Mouse (Mus musculus): Measurements from ENCODE around the gene Cd163l1.
A peak's percentile ranks its signal among the peaks of the same experiment; 100 is the strongest.

Gene Cd163l1

DNA sequence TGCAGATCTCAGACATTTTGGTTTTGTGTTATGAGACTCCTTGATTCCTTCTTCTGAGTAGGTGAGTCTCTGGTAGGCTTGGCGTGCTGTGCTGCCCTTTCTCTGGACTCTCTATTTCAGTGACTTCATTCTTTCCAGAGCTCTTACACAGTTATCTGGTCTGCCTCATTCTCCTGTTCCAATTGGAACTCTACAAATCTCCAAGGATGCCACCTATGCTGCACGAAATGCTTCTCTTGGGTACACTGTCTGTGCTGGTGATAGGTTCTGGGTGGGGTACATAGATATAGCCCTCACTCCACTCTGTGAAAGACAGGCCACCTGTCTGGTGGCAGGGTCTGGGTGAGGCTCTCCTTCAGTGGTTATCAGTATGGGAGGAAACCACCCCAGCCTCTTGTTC lies at the start of gene Cd163l1:
Gene Cd163l1, plus strand, starts transcription at position 301 of the 400 bp plus-strand sequence.
- DNase-seq (ENCODE audit: low spot score): no peak

DNA sequence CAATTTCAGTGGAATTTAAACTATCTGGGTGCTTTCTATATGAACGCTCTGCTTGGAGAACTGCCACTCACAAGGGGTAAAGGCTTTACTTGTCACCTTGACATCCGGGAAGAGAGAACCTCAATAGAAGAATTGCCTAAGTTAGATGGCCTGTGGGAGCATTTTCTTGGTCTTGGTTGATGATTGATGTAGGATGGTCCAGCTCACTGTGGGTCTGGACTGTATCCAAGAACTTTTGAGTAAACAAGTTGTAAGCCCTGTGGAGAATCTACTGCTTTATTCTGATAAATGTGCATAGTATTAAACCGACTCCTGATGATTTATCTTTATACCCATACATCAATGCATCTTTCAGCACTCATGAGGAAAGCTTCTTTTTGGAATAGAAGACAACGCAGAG lies 48.7 kb upstream of the Cd163l1 start:
- DNase-seq (ENCODE audit: low spot score): no peak

DNA sequence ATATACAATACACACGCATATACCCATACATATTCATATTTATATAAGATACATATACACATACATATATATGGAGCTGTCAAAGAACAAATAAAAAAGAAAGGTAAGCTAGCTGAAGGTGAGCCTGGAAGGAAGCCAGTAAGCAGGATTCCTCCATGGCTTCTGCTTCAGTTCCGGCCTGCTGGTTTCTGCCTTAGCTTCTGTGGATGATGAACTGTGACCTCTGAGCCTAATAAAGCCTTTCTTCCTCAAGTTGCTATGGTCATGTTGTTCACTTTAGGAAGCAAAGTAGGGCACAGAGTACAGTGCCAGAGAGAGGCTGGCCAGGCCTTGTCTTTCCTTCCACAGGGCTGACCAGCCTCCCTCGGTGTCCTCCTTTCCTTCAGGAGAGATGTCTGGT lies 47.2 kb upstream of the Cd163l1 start:
- DNase-seq (ENCODE audit: low spot score): no peak

DNA sequence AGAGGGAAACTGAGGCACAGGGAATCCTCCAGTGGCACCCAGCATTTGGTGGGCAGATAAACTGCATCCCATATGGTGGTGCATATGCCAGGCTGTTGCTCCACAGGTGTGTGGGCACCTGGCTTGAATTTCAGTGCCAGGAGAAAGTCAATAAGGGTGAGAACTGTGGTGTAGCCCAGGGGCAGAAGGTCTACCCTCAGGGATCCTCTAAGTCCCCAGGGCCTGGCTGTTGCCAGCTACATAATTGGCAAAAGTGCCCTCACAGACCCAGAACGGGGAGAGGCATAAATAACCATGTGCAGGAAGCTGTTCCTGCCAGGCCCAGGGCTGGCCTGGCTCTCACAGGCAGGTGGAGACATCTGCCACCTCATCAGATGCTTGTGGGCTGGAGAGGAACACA lies 45.1 kb upstream of the Cd163l1 start, which contains the start of gene Olfr523:
Gene Olfr523, plus strand, starts transcription at position 282 of the 400 bp plus-strand sequence.
- no peak for DNase-seq (ENCODE audit: low spot score)

DNA sequence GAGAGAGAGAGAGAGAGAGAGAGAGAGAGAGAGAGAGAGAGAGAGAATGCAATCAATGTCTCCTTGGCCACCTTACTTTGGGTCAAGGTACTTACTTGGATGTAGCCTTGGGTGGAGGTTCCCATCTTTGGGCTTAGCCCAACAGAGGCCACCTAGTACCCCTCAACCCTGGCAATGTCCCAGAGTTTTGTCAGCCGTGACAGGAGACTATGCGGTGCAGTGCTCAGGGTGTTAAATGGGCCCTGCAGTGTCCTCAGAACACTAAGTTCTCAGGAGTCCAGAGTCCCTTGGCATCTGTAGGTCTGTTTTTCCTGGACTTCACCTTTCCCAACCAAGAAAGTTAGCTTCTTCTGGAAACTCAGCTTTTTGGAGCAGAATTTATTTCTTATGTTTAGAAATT lies 38.9 kb upstream of the Cd163l1 start:
- DNase-seq (ENCODE audit: low spot score): no peak

DNA sequence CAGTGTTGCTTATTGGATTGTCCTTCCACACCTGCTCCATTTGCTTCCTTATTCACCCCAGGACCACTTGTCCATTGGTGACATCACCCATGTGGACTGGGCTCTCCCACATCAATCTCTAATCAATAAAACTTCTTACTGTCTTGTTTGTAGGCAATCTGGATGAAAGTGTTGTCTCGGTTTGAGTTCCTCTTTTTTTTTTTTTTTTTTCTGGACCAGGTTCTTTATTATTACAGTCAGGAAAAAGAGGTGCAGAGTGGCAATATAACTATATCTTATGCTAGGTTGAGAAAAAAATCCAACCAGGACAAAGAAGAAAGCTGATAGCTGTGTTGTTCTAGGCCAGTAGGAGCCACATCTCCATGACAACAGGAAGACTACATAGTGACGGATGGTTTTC lies 37.4 kb upstream of the Cd163l1 start:
- DNase-seq (ENCODE audit: low spot score): no peak

DNA sequence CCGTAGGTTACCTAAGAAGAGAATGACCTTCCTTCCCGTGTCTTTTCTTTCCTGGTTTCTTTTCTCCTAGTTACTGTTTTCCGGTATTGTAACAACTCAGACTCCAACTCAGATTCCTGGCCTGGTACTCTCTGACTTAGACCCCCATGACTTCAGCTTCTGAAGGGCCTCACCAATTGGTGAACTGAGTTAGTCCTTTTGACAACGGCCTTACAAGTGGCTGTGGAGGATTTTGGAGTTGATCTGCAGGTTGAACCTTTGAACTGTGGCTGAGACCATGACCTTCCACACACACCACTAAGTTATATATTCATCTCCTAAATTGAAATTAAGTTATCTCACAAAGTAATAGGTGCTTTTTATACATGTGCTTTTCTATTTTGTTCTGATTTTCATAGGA lies 33.9 kb upstream of the Cd163l1 start:
- no peak for DNase-seq (ENCODE audit: low spot score)

DNA sequence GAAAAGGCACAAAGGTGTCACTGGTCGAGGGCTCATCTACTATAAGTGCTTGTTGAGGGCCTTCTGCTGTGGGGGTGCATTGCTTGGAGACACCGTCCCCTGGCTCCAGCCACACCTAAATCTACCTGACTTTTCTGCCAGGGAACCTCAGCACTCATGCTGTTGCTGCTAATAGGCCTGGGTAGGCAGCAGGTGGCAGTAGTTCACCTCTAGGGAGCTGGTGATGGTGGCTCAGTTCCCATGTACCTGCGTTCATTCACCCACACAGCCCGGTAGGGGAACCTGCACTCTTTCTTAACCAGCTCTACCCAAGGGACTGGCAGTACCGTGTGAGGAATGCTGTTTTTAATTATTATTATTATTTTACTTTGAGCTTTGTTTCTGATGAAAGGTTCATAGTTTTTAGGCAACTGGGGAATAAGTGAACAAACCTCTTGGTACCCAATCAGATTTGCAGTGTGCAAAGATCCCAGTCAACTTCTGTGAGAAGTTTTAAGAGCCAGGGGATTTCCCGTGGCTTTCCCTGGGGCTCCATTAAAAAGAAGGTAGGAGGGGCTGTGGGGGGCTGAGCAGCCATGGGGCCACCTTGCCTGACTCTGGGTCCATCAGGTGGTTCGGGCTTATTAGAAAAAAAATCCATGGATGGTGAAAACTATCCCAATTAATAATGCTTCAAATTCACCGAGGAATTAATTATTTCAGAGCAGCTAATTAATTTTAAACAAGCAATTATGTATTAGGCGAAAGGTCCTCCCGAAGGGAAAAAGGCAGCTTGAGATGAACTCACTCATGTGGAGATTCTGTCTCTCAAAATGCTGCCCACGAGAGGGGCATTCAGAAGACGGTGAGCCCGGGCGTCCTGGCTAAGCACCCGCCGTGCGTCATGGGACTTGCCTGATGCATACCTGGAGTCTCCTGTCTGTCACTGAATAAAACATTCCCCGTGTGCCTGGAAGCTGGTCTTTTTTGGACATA lies 31.1 kb upstream of the Cd163l1 start:
- no peak for DNase-seq (ENCODE audit: low spot score)

DNA sequence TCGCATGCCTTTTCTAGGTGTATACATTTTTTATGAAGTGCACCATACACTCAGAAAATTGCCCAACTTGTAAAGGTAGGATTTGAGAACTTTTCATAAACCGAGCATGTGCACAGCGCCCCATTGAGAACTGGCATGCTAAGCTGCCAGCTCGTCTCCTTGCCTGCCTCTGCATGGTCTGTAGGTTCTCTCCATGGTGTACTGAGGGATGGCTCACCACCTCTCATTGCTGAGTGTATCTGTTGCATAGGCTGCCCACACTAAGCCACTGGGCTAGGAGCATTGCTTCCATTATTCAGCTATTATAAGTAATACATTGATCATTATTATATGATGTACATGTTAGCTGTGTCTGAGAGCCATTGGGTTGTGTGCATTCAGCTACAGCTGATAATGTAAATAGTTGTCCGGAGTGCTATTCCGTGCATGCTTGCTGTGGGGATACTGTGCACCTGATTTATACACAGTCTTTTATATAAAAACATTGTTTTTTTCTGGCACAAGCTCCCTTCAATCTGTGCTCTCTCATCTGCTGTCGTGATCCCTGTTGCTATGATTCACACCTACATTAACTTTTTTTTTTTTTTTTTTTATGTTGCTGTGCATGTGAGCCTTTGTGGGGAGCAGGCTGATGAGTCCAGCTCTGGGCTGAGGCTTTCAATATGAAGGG lies 30.2 kb upstream of the Cd163l1 start:
- no peak for DNase-seq (ENCODE audit: low spot score)

DNA sequence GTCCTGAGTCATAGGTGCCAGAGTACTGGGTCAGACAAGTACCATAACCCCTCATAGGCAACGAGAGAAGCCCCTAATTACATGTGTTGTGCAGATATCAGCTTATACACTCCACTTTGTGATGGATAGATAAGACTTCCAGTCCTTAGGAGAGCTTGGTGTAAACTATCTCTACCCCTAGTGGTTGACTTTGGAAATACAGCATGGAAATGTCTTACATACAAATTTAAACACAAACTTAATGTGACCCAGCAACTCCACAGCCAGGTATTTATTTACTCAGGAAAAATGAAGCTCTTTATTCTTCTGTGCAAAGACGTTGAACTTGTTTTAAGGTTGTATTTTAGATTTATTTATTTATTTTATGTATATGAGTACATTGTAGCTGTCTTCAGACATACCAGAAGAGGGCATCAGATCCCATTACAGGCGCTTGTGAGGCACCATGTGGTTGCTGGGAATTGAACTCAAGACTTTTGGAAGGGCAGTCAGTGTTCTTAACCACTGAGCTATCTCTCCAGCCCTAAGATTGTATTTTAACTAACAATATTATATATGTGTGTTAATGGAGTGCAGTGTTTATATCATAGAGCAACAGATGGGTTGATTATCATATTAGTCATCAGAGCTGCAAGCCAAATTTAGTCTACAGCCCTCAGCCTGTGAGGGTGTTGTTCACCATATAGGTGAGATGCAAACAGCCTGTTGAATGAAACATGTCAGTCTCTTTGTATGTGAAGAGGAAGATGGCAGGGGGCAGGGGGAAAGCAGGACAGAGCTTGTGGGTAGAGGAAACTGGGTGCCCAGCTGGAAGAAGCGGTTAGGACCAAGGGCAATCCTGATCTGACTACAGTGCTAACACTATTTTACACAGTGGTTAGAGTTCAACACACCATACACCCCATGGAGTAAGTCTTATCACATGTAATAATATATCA lies 29.4 kb upstream of the Cd163l1 start:
- DNase-seq (ENCODE audit: low spot score): no peak

DNA sequence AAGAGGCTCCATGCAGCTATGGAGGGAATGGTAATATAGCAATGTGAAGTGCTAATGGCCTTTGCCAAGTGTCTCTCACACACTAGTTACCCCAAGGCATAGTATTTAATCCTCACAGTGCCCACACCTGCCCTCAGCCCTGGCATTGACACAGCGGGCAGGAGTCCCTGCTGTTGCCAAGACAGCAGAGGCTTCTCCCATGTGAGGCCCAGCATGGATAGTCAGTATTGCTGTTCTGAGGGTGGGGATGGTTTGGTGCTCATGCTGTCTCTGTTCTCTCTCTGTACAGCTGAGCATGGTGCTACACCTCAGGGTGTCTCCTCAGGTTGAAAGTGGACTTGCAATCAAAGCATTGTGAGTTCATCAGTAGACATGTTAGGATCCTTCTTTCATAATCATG lies 27.6 kb upstream of the Cd163l1 start:
- DNase-seq (ENCODE audit: low spot score): no peak

DNA sequence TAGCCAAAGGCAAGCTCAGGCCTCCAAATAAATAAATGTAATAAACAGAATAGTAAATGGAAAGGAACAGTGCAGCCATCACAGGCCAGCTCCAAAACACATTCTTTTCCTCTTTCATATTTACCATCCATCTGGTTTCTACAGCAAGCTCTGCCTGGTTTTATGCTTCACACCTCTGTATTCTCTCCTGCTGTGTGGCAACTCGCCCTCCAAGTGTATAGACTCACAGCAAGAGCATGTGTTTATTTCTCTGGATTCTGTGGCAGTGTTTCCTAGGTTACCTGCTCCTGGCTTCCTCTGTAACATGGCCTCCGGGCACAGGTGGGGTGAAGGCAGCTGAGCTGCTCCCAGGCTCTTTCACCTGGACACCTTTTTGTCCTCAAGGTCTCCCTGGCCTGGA lies 25.6 kb upstream of the Cd163l1 start:
- no peak for DNase-seq (ENCODE audit: low spot score)

DNA sequence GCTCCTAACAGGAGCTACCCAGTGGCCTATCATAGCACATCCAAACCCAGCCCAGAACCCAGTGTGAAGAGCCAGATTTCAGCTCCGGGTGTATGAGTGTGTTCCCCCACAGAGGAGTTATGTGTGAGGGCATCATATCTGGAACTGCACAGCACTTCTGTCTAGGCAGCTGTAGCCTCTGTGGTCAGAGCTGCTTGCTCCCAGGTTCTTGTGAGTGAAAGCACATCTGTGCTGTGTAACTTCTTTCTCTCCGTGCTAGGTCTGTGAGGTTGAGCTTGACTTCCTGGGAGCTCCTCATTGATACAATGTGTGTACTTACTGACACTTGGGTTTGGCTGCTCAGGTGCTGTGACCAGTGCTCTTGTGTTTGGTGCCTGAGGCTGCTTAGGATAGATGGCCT lies 25.2 kb upstream of the Cd163l1 start:
- peak; percentile 51 for DNase-seq (ENCODE audit: low spot score)

DNA sequence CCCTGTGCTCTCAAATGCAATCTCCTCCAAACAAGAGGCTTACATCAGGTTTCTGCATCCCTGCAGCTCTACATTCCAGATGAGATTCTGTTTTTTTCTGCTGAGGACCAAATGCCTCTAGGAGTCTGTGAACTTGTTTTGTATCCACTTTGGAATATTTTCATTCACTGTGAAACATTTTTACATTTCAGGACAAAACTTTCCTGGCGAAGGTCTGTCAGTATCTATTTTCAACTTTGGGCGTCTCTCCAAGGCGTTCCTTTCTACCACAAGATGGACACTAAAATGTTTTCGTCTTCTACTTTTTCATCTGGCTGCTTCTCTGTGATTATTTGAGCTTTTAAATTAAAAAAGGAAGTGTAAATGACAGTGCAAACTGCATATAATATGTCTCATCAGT lies 24.0 kb upstream of the Cd163l1 start:
- no peak for DNase-seq (ENCODE audit: low spot score)

DNA sequence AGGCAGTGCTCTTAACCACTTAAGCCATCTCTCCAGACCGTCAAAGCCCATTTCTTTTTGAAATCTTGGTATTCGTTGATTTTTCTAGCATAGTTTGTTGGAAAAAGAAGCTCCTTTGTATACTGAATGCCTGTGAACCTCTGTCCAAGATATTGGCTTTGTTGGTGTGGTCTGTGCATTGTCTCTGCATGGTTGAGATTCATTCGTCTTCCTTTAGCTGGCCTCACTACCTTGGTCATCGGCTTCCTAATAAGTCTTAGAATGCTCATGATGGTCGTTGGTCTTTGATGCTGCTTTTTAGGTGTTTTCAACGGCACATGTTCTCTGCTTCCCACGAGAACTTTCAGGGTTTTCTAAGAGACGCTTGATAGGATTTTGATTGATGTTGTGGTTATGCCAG lies 22.1 kb upstream of the Cd163l1 start:
- no peak for DNase-seq (ENCODE audit: low spot score)

DNA sequence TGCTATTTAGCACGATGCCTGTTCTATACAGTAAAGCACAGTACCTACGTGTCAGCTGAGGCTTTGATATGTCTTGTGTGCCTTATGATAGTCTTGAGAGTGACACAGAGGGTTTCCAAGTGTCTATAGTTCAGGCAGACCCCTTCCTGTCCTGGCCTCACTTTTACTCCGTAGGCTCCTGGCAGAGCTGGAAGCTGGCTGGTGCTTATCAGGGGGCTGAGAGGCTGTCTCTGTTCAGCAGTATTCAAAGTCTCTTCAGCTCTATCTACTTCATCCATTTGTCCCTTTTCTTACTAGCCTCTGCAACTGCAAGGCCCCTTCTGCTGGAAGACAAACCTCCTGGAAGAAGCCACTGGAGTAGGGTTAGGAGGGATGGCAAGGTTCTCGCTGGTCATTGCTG lies 17.0 kb upstream of the Cd163l1 start:
- no peak for DNase-seq (ENCODE audit: low spot score)

DNA sequence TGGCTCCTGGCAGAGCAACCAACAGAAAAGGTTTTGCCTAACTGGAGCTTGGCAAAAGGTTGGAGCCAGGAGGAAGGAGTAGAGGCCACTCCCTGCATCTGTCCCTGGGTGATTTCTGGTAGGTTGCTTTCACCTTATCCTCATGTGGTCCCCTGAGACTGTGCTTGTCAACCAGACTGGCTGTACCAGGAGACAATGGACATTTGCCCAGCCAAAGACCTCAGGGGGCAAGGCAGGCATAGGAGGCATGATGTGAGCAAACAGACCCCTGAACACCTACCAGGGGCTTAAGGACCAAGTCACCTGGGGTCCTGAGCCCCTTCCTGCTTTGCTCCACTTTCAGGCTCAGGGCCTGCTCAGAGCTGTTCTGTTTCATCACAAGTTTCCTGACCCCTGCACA lies 12.2 kb upstream of the Cd163l1 start, which contains the start of gene Olfr524:
Gene Olfr524, minus strand, starts transcription at position 101 of the 400 bp plus-strand sequence.
- DNase-seq (ENCODE audit: low spot score): no peak

DNA sequence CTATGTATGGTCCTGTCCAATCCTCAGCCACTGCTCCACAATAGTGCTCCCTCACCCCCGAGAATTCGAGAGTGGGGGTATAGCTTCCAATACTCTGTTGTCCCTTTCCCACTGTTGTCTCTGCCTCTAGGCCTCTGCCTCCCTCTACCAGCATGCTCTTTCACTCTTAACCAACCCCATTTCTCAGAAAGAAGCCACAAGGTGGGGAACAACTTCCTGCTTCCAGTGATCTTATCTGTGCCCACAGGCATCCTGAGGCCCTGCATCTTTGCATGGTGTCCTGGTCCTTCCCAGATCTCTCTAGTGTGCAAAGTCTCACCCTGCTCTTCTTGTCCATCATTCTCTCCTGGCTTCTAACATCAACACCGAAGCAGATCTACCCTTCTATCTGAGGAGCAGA lies 11.2 kb upstream of the Cd163l1 start:
- no peak for DNase-seq (ENCODE audit: low spot score)

DNA sequence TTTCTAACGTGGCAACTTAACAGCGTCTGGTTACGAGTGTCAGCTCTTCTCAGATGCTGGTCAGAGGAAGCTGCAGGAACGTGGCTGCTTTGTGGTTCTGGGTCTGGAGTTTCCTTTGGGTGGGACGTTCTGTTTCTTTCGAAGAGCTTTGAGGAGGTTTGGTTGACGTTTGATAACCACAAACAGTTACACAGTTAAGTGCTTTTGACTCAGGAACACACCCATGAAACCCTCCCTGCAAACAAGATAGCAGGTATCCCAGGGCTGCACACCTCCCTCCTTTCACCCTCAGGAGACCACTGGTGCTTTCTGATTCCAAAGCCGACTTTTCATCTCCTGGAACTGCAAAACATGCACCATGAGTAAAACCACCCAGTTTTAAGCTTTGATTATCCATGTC lies 9.9 kb upstream of the Cd163l1 start:
- no peak for DNase-seq (ENCODE audit: low spot score)

DNA sequence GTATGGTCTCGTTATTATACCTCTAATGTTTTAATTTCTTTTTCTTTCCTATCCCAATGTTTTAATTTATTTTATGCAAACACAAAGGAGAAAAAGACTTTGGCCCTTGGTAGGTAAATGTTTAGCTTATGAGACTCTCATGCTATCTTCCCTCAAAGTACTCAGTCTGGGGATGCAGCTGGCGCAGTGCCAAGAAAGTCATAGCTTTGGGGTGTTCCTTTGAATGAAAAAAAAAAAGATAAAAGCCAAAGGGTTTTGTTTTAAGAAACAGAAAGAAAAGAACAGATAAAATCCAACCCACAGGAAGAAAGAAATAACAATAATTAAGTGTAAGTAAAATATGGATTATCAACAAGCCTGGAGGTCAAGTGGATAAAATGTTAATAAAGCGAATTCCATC lies 9.4 kb upstream of the Cd163l1 start:
- DNase-seq (ENCODE audit: low spot score): no peak

DNA sequence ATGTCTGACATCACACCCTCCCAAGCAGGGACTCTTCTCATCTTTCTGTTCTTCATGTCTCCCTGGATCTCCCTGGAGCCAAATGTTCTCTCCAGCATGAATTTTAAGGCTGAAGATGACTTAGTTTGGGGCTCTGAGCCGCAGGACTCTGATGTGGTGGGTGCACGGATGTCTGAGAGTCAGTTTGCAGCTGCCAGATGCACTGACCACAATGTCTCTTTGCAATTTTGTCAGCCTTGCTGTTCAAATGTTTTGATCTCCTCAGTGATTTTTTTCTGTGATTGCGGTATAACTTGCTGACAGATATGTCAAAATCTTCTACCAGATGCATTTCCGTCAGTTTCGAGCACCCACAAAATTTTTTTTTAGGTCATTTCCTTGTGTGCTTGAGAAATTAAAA lies 4.2 kb upstream of the Cd163l1 start:
- no peak for DNase-seq (ENCODE audit: low spot score)

DNA sequence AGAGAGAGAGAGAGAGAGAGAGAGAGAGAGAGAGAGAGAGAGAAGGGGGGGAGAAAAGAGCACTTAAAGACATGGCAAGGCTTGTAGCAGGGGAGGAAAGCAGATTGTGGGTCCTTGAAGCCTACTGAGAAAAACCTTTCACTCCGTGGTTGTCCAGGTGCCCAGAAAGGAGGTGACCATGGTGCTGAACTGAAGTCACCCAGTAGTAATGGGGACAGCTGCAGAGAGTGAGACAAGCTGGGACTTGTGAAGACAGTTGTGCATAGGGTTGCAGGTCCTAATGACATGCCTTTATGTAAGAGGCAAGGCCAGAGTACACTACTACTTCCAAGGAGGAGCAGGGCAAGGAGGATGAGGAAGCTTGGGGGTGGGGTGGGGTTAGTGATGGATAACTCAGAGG lies 1.2 kb downstream of the Cd163l1 start:
- no peak for DNase-seq (ENCODE audit: low spot score)

Measured in testis, postnatal 14 days (tissue).